Mouse (Mus musculus) granulocyte monocyte progenitor cell, adult 5-6 weeks (primary cell): ENCODE measurements around the gene Dazap1. TPM values are rescaled to one million over a fixed set of nuclear protein-coding genes. Genes with fewer than 3 reads are reported as not detected.

Experiments
- total RNA-seq, 2 experiments: library from RNA; stranded (forward) in 1 of 2; stranded (reverse) in 1 of 2; fragments of 200-712, 200-1000 nt in 1 of 2; fragments of >200 nt in 1 of 2; fragmentation: Nextera tagmentation in 1 of 2; gene quantifications; 2 replicates each; pipeline ENCODE4 v1.2.3; 2014 to 2017

The Dazap1 gene
- total RNA-seq, 2 experiments from 2014 or later = 128 to 157 TPM

Other genes with a start within 250 kb of the Dazap1 start
- 109 and 133 TPM in 2 replicates for gene Arhgap45, start 244.8 kb upstream of the Dazap1 start, total RNA-seq (2014; fragmentation: Nextera tagmentation)
- gene Arhgap45, start 244.8 kb upstream of the Dazap1 start, total RNA-seq (2017) = 110 and 120 TPM in 2 replicates
- 96.6 and 105 TPM in 2 replicates for gene Polr2e, start 221.7 kb upstream of the Dazap1 start, total RNA-seq (2014; fragmentation: Nextera tagmentation)
- 79.7 and 86.7 TPM in 2 replicates for gene Polr2e, start 221.7 kb upstream of the Dazap1 start, total RNA-seq (2017)
- gene Gpx4, start 214.3 kb upstream of the Dazap1 start, total RNA-seq (2014; fragmentation: Nextera tagmentation) = 278 and 280 TPM in 2 replicates
- gene Gpx4, start 214.3 kb upstream of the Dazap1 start, total RNA-seq (2017) = 397 and 420 TPM in 2 replicates
- 42.4 and 43.6 TPM in 2 replicates for gene Sbno2, start 155.9 kb upstream of the Dazap1 start, total RNA-seq (2014; fragmentation: Nextera tagmentation)
- gene Sbno2, start 155.9 kb upstream of the Dazap1 start, total RNA-seq (2017) = 18.0 and 24.5 TPM in 2 replicates
- gene Stk11, start 145.7 kb upstream of the Dazap1 start, total RNA-seq (2014; fragmentation: Nextera tagmentation) = 94.5 and 150 TPM in 2 replicates
- 121 and 132 TPM in 2 replicates for gene Stk11, start 145.7 kb upstream of the Dazap1 start, total RNA-seq (2017)
- 193 and 253 TPM in 2 replicates for gene Atp5d, start 122.9 kb upstream of the Dazap1 start, total RNA-seq (2014; fragmentation: Nextera tagmentation)
- gene Atp5d, start 122.9 kb upstream of the Dazap1 start, total RNA-seq (2017) = 47.4 and 49.6 TPM in 2 replicates
- 0.73 and 5.3 TPM in 2 replicates for gene Cbarp, start 120.7 kb upstream of the Dazap1 start, total RNA-seq (2014; fragmentation: Nextera tagmentation)
- gene Cbarp, start 120.7 kb upstream of the Dazap1 start, total RNA-seq (2017) = 0.36 TPM in 1 of 2 replicates, not detected in the other
- gene Midn, start 113.2 kb upstream of the Dazap1 start, total RNA-seq (2014; fragmentation: Nextera tagmentation) = 26.7 and 36.8 TPM in 2 replicates
- 10.0 and 17.4 TPM in 2 replicates for gene Midn, start 113.2 kb upstream of the Dazap1 start, total RNA-seq (2017)
- gene Cirbp, start 95.5 kb upstream of the Dazap1 start, total RNA-seq (2014; fragmentation: Nextera tagmentation) = 25.3 and 70.7 TPM in 2 replicates
- gene Cirbp, start 95.5 kb upstream of the Dazap1 start, total RNA-seq (2017) = 36.8 and 40.7 TPM in 2 replicates
- gene 1600002K03Rik, start 88.5 kb upstream of the Dazap1 start, total RNA-seq (2014; fragmentation: Nextera tagmentation) = 17.2 and 43.4 TPM in 2 replicates
- 11.2 and 11.5 TPM in 2 replicates for gene 1600002K03Rik, start 88.5 kb upstream of the Dazap1 start, total RNA-seq (2017)
- gene Efna2, start 82.0 kb upstream of the Dazap1 start, total RNA-seq (2014; fragmentation: Nextera tagmentation) = not detected in 2 replicates
- gene Efna2, start 82.0 kb upstream of the Dazap1 start, total RNA-seq (2017) = 0.05 TPM in 1 of 2 replicates, not detected in the other
- 52.6 and 53.1 TPM in 2 replicates for gene Mum1, start 35.1 kb upstream of the Dazap1 start, total RNA-seq (2014; fragmentation: Nextera tagmentation)
- gene Mum1, start 35.1 kb upstream of the Dazap1 start, total RNA-seq (2017) = 30.6 and 31.0 TPM in 2 replicates
- 109 and 191 TPM in 2 replicates for gene Ndufs7, start 12.4 kb upstream of the Dazap1 start, total RNA-seq (2014; fragmentation: Nextera tagmentation)
- 97.9 and 124 TPM in 2 replicates for gene Ndufs7, start 12.4 kb upstream of the Dazap1 start, total RNA-seq (2017)
- gene Gamt, start 474 bp upstream of the Dazap1 start, total RNA-seq (2014; fragmentation: Nextera tagmentation) = 4.8 and 6.9 TPM in 2 replicates
- gene Gamt, start 474 bp upstream of the Dazap1 start, total RNA-seq (2017) = 3.1 and 5.7 TPM in 2 replicates
- gene Rps15, start 31.0 kb downstream of the Dazap1 start, total RNA-seq (2014; fragmentation: Nextera tagmentation) = 3,725 and 3,829 TPM in 2 replicates
- 2,646 and 2,810 TPM in 2 replicates for gene Rps15, start 31.0 kb downstream of the Dazap1 start, total RNA-seq (2017)
- not detected in 2 replicates for gene Apc2, start 34.5 kb downstream of the Dazap1 start, total RNA-seq (2014; fragmentation: Nextera tagmentation)
- not detected in 2 replicates for gene Apc2, start 34.5 kb downstream of the Dazap1 start, total RNA-seq (2017)
- gene 2310011J03Rik, start 59.1 kb downstream of the Dazap1 start, total RNA-seq (2014; fragmentation: Nextera tagmentation) = 35.2 and 45.0 TPM in 2 replicates
- 16.4 and 17.4 TPM in 2 replicates for gene 2310011J03Rik, start 59.1 kb downstream of the Dazap1 start, total RNA-seq (2017)
- 6.7 and 7.2 TPM in 2 replicates for gene Pcsk4, start 68.0 kb downstream of the Dazap1 start, total RNA-seq (2014; fragmentation: Nextera tagmentation)
- gene Pcsk4, start 68.0 kb downstream of the Dazap1 start, total RNA-seq (2017) = 0.98 and 1.6 TPM in 2 replicates
- 0.11 and 0.60 TPM in 2 replicates for gene Reep6, start 68.5 kb downstream of the Dazap1 start, total RNA-seq (2014; fragmentation: Nextera tagmentation)
- gene Reep6, start 68.5 kb downstream of the Dazap1 start, total RNA-seq (2017) = 0.22 and 2.7 TPM in 2 replicates
- not detected in 2 replicates for gene Adamtsl5, start 86.9 kb downstream of the Dazap1 start, total RNA-seq (2014; fragmentation: Nextera tagmentation)
- not detected in 2 replicates for gene Adamtsl5, start 86.9 kb downstream of the Dazap1 start, total RNA-seq (2017)
- not detected in 2 replicates for gene Plk5, start 95.0 kb downstream of the Dazap1 start, total RNA-seq (2014; fragmentation: Nextera tagmentation)
- gene Plk5, start 95.0 kb downstream of the Dazap1 start, total RNA-seq (2017) = not detected in 2 replicates
- 0.67 and 3.6 TPM in 2 replicates for gene Mex3d, start 126.2 kb downstream of the Dazap1 start, total RNA-seq (2014; fragmentation: Nextera tagmentation)
- gene Mex3d, start 126.2 kb downstream of the Dazap1 start, total RNA-seq (2017) = 2.1 and 2.2 TPM in 2 replicates
- 85.0 and 105 TPM in 2 replicates for gene Mbd3, start 138.1 kb downstream of the Dazap1 start, total RNA-seq (2014; fragmentation: Nextera tagmentation)
- 94.1 and 106 TPM in 2 replicates for gene Mbd3, start 138.1 kb downstream of the Dazap1 start, total RNA-seq (2017)
- gene Uqcr11, start 145.3 kb downstream of the Dazap1 start, total RNA-seq (2014; fragmentation: Nextera tagmentation) = 382 and 438 TPM in 2 replicates
- gene Uqcr11, start 145.3 kb downstream of the Dazap1 start, total RNA-seq (2017) = 172 and 277 TPM in 2 replicates
- gene Tcf3, start 172.2 kb downstream of the Dazap1 start, total RNA-seq (2014; fragmentation: Nextera tagmentation) = 33.8 and 55.2 TPM in 2 replicates
- gene Tcf3, start 172.2 kb downstream of the Dazap1 start, total RNA-seq (2017) = 30.7 and 48.4 TPM in 2 replicates
- not detected in 2 replicates for gene Onecut3, start 233.3 kb downstream of the Dazap1 start, total RNA-seq (2014; fragmentation: Nextera tagmentation)
- gene Onecut3, start 233.3 kb downstream of the Dazap1 start, total RNA-seq (2017) = not detected in 2 replicates